Mouse (Mus musculus) heart, adult 2 months (tissue): ENCODE measurements around the gene Erbb3.

ENCODE experiments used
- CTCF ChIP-seq: fragments of 200-600 bp; IDR thresholded peaks from 2 replicates; pipeline ENCODE4 v1.8.1; 2022; ENCODE audit warnings: antibody characterized with exemption, mild to moderate bottlenecking, moderate library complexity
- POLR2A ChIP-seq: fragments of 200-500 bp; IDR thresholded peaks from 2 replicates; pipeline ENCODE4 v1.6.1; 2011; ENCODE audit warnings: mild to moderate bottlenecking, low read depth, low read length, control low read depth; ENCODE audit not compliant: insufficient read depth

DNA sequence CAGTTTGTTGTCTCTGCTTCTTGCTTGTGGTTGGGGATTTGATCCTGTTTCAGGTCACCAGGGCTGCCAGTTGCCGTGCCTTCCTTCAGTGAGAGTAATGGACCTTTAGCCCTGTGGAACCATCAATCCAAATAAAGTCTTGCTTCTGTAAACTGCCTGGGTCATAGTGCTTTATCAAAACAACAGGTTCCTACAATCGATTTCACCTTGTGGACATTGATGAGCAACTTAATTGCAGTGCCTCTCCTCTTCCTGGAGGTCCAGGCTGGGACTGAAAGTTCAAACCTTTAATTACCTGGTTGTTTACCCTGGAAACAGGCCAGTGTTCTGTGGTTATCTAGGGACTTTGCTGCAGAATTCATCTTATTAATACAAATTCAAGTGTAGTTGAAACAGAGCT is 9.0 kb upstream of the Erbb3 start:
- no peak for TF ChIP-seq CTCF
- no peak for TF ChIP-seq POLR2A
